Mouse (Mus musculus) neural tube, embryonic 14.5 days (tissue): ENCODE data around the gene 3110082J24Rik. TPM values are rescaled to one million over a fixed set of nuclear protein-coding genes. Genes with fewer than 3 reads are reported as not detected.
A peak's percentile ranks its signal among the peaks of the same experiment; 100 is the strongest.
"Not testable (repeated sequence)": the region's sequence is repeated elsewhere in the genome, so short reads cannot be mapped to it uniquely, and the experiment has no call there.

Source experiments
- ATAC-seq: fragments of 200-750 bp; cut with Nextera tagmentation; 2 replicates; pipeline ENCODE4 v1.8.0; 2017; ENCODE audit warnings: low read depth, mild to moderate bottlenecking, moderate TSS enrichment, moderate library complexity
- H3K27ac ChIP-seq: fragments of 300-500 bp; sonication (generic); 2 replicates; pipeline ENCODE4 v1.5.1; 2014; ENCODE audit warnings: low read depth, mild to moderate bottlenecking, control low read depth, low read length, moderate library complexity, mixed read lengths
- H3K27me3 ChIP-seq: fragments of 300-500 bp; sonication (generic); 2 replicates; pipeline ENCODE4 v1.6.1; 2014; ENCODE audit warnings: low read length; ENCODE audit not compliant: control insufficient read depth, insufficient read depth
- H3K36me3 ChIP-seq: fragments of 300-500 bp; sonication (generic); 2 replicates; pipeline ENCODE4 v1.6.1; 2014; ENCODE audit warnings: low read length, mixed read lengths; ENCODE audit not compliant: control insufficient read depth, insufficient read depth
- H3K4me1 ChIP-seq: fragments of 300-500 bp; sonication (generic); 2 replicates; pipeline ENCODE4 v1.6.1; 2014; ENCODE audit warnings: low read length; ENCODE audit not compliant: control insufficient read depth, insufficient read depth
- H3K4me2 ChIP-seq: fragments of 300-500 bp; sonication (generic); 2 replicates; pipeline ENCODE4 v1.6.1; 2014; ENCODE audit warnings: mild to moderate bottlenecking, low read depth, low read length, control low read depth
- H3K4me3 ChIP-seq: fragments of 300-500 bp; sonication (generic); 2 replicates; pipeline ENCODE4 v1.5.1; 2014; ENCODE audit warnings: low read depth, low read length, control low read depth, mixed read lengths
- H3K9ac ChIP-seq: fragments of 300-500 bp; sonication (generic); replicated peaks from 2 replicates; pipeline ENCODE4 v1.6.1; 2014; ENCODE audit warnings: low read depth, mild to moderate bottlenecking, control low read depth, low read length, mixed read lengths
- H3K9me3 ChIP-seq: fragments of 300-500 bp; sonication (generic); 2 replicates; pipeline ENCODE4 v1.6.1; 2016; ENCODE audit warnings: low read length; ENCODE audit not compliant: control insufficient read depth
- WGBS: fragments of 180-500 bp; shearing (Covaris S2); extraction: QIAGEN DNeasy Blood & Tissue Kit; methylation state at CpG from one replicate; pipeline ENCODE4 v1.1.7; 2014; 5-methylcytosine and 5-hydroxymethylcytosine counted together
- polyA plus RNA-seq: library from polyadenylated mRNA; unstranded; fragments of >200 nt; fragmentation: Nextera tagmentation; extraction: Ambion mirVana; gene quantifications from 2 replicates; pipeline ENCODE4 v1.2.1, GENCODE M21; 2014

Gene 3110082J24Rik
- polyA plus RNA-seq, 1 experiment from 2014 or later: 4.8 TPM

DNA sequence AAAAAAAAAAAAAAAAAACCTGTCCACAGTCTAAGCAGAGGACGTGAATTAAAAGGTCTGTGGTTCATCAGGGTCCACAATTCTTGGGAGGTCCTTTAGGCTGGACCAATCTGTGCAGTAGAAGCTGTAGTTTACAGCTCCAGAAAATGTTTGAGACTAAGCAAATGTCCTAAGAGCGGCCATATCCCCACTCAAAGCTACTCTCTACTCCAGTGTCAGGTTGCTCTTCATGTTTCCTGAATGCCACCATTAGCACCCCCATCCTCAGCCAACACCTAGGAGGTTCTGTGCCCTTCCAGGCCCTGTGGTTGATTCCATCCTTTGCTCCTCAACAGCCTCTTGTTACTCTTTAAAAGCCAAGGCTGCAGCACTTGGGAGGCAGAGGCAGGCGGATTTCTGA lies 33.5 kb downstream of the 3110082J24Rik start:
- 57% methylated on average over 3 of the region's 3 CpGs for WGBS
- Histone ChIP-seq H3K9me3 (no peaks in the 10 kb centered on the region), H3K27me3 (no peaks in the 10 kb centered on the region), H3K36me3 (0 out of 2 replicates have a peak, but pooled peaks cover 4% of the 10 kb centered on the region), H3K4me1 (0 out of 2 replicates have a peak, but pooled peaks cover 4% of the 10 kb centered on the region), H3K4me2 (peak overlapping the region; percentile 91; the same call in 1 of the 2 replicates), H3K4me3 (peak overlapping the region; percentile 65), H3K27ac (no peak overlapping the region), H3K9ac (no peak overlapping the region)
- ATAC-seq: no peak

GRCm38 (mm10) chr5:30071677-30072076 lies 34.2 kb downstream of the 3110082J24Rik start:
- WGBS: 76% methylated on average over 6 of the region's 6 CpGs
- H3K36me3 ChIP-seq: 0 out of 2 replicates have a peak, but pooled peaks cover 4% of the 10 kb centered on the region
- no peaks in the 10 kb centered on the region for H3K27me3 ChIP-seq
- H3K9ac ChIP-seq: no peak overlapping the region
- 0 out of 2 replicates have a peak, but pooled peaks cover 4% of the 10 kb centered on the region for H3K4me1 ChIP-seq
- no peaks in the 10 kb centered on the region for H3K9me3 ChIP-seq
- ATAC-seq: no peak
- H3K27ac ChIP-seq: no peak overlapping the region
- H3K4me2 ChIP-seq: no peak overlapping the region
- no peak overlapping the region for H3K4me3 ChIP-seq

DNA sequence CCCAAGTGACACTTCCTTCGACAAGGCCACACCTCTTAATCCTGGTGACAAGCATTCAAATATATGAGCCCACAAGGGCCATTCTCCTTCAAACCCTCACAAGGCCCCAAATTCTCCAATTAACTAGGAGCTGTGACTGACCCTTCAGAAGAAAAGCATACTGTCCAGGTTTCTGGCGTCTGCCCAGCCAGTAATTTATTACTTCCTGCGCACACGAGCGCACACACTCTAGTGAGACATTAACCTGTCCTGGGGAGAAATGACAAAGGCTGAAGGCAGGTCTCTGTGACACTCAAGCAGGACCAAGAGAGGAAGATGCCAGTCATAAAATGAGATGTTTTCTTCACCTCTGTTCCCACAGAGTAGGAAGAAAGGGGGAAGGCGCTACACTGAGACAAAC lies 38.2 kb downstream of the 3110082J24Rik start:
- Histone ChIP-seq H3K4me1 (0 out of 2 replicates have a peak, but pooled peaks cover 4% of the 10 kb centered on the region), H3K9me3 (no peaks in the 10 kb centered on the region), H3K27me3 (no peaks in the 10 kb centered on the region), H3K4me3 (no peak overlapping the region), H3K27ac (no peak overlapping the region), H3K9ac (no peak overlapping the region), H3K4me2 (no peak overlapping the region), H3K36me3 (peaks cover 4% of the 10 kb centered on the region; the same call in 1 of the 2 replicates)
- WGBS: 44% methylated on average over 6 of the region's 6 CpGs
- ATAC-seq: no peak

DNA sequence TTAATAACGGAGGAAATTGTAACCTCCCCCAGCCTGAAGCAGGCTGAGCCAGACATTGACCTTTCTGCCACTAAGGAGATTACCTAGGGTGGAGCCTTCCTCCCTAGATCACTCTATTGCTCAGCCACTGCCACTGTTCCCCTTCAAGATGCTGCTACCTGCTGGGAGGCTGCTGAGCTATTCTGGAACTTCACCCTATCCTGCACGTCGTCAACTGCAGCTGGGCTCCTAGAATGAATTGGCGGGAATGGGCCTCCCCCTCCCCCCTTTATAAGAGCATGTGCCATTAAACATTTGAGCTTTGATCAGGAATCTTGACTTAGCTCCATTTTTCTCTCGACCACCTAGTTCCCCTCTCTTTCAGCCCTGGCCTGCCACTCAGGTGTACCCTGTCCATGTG lies 46.3 kb downstream of the 3110082J24Rik start:
- not testable (repeated sequence) for H3K36me3 ChIP-seq, H3K9ac ChIP-seq, H3K4me1 ChIP-seq, H3K27ac ChIP-seq, H3K9me3 ChIP-seq, H3K27me3 ChIP-seq, ATAC-seq, H3K4me3 ChIP-seq, H3K4me2 ChIP-seq
- 63% methylated on average over 5 of the region's 5 CpGs for WGBS

DNA sequence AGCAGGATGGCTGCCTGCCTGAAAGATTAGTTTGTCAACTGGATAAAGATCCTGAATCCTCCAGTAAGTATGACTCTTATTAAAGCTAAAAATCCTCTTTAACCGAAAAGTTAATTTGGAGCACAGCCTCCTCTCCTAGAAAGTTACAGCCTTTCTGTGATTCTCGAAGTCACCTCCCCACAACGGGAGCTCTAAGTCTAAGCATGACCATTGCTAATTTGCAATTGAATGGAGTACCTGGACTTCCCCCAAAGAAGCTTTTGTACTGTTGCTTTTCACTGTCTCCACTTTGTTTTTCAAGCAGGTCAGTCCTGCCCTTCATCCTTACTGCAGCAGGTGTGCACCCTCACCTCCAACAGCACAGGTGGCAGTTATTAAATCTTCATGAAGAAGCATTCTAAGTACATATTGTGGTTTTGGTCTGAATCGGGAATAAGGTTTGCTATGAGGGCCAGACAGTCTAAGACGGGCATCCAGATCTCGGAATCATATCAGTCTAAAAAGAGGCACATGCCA lies 47.6 kb downstream of the 3110082J24Rik start:
- WGBS: 59% methylated on average over 6 of the region's 6 CpGs
- ATAC-seq: no peak
- H3K27ac ChIP-seq: no peak overlapping the region

More for the DNA sequence above, 47.6 kb downstream of the 3110082J24Rik start:
- Histone ChIP-seq H3K4me2 (no peak overlapping the region), H3K27me3 (no peaks in the 10 kb centered on the region), H3K36me3 (no peaks in the 10 kb centered on the region; the same call in 1 of the 2 replicates), H3K9ac (no peak overlapping the region), H3K4me1 (no peaks in the 10 kb centered on the region), H3K4me3 (no peak overlapping the region), H3K9me3 (no peaks in the 10 kb centered on the region)

Other genes with a start within 250 kb of the 3110082J24Rik start
- gene Il6, start 93.0 kb downstream of the 3110082J24Rik start, polyA plus RNA-seq: not detected in 2 replicates
- 35.3 and 42.4 TPM in 2 replicates for gene Tyms, start 32.5 kb downstream of the 3110082J24Rik start, polyA plus RNA-seq
- 12.5 and 13.3 TPM in 2 replicates for gene Garem2, start 925 bp downstream of the 3110082J24Rik start, polyA plus RNA-seq
- 55.2 and 71.0 TPM in 2 replicates for gene Hadha, start 49.1 kb upstream of the 3110082J24Rik start, polyA plus RNA-seq
- gene Hadhb, start 49.2 kb upstream of the 3110082J24Rik start, polyA plus RNA-seq: 54.5 and 67.6 TPM in 2 replicates
- not detected in 2 replicates for gene Adgrf3, start 99.6 kb upstream of the 3110082J24Rik start, polyA plus RNA-seq
- gene Selenoi, start 126.5 kb upstream of the 3110082J24Rik start, polyA plus RNA-seq: 41.5 and 45.3 TPM in 2 replicates
- gene Drc1, start 175.3 kb upstream of the 3110082J24Rik start, polyA plus RNA-seq: 3.3 and 3.7 TPM in 2 replicates